Mouse (Mus musculus): ENCODE measurements around the gene Rassf5.

- TF ChIP-seq POLR2A (IDR thresholded peaks at IDR 0.05; ENCODE audit: insufficient read length, low read depth) = no peak
- TF ChIP-seq USF1 (IDR thresholded peaks at IDR 0.05; ENCODE audit: low read depth) = no peak
- TF ChIP-seq E2F4 (IDR thresholded peaks at IDR 0.05; ENCODE audit: insufficient read depth) = no peak
- TF ChIP-seq POLR2AphosphoS2 (IDR thresholded peaks at IDR 0.05; ENCODE audit: insufficient read length, low read depth) = no peak
- TF ChIP-seq TCF12 (IDR thresholded peaks at IDR 0.05; ENCODE audit: insufficient read depth, poor library complexity, severe bottlenecking) = no peak
- no peak for TF ChIP-seq TCF3 (IDR thresholded peaks at IDR 0.05; ENCODE audit: insufficient read length, low read depth)
- no peak for TF ChIP-seq MAX (IDR thresholded peaks at IDR 0.05; ENCODE audit: low read depth)
- no peak for TF ChIP-seq MYOD1 (IDR thresholded peaks at IDR 0.05; ENCODE audit: control insufficient read depth in 1 of 3, insufficient read length in 2 of 3, low read depth in 2 of 3)
- TF ChIP-seq REST (IDR thresholded peaks at IDR 0.05; ENCODE audit: insufficient read depth, insufficient read length) = no peak
These were observed 63.2 kb downstream of the Rassf5 start for GRCm38 (mm10) chr1:131181642-131182527.
